Mouse (Mus musculus): ENCODE measurements around the gene Slc4a1ap. TPM values are rescaled to one million over a fixed set of nuclear protein-coding genes. Genes with fewer than 3 reads are reported as not detected.
"Not testable (repeated sequence)": the region's sequence is repeated elsewhere in the genome, so short reads cannot be mapped to it uniquely, and the experiment has no call there.

Slc4a1ap gene
- total and polyA plus RNA-seq, 3 experiments: 25.7 to 41.1 (median 27.9) TPM

- TF ChIP-seq ZKSCAN1 (IDR thresholded peaks at IDR 0.05; ENCODE audit: borderline replicate concordance, low read depth, low read length): no peak
- TF ChIP-seq IRF4 (IDR thresholded peaks at IDR 0.05; ENCODE audit: low read depth, low read length): no peak
- Histone ChIP-seq H3K27ac (ENCODE audit: insufficient read depth, low read depth) (no peak overlapping the region), H3K4me2 (ENCODE audit: insufficient read depth, low read depth, poor library complexity, severe bottlenecking) (no peak overlapping the region), H3K27me3 (replicated peaks) (no peaks in the 10 kb centered on the region), H3K4me3 (replicated peaks in 1 of 3; ENCODE audit: low read depth in 2 of 3, low read length in 2 of 3, poor library complexity in 1 of 3) (no peak overlapping the region), H3K9ac (ENCODE audit: insufficient read depth, low read depth) (no peak overlapping the region), H3K36me3 (replicated peaks in 1 of 2; ENCODE audit: control insufficient read depth in 1 of 2, insufficient read depth in 1 of 2, low read length in 1 of 2) (peaks cover 38 to 73% of the 10 kb centered on the region in 2 experiments), H3K79me2 (replicated peaks; ENCODE audit: control insufficient read depth, extremely low read depth, insufficient read depth, poor library complexity, severe bottlenecking) (peaks cover 6% of the 10 kb centered on the region), H3K4me1 (ENCODE audit: control insufficient read depth in 1 of 2, insufficient read depth in 2 of 2) (peaks cover 0 to 14% of the 10 kb centered on the region in 2 experiments; a peak in 3 of 4 replicates), H3K9me3 (replicated peaks; ENCODE audit: low read length) (no peaks in the 10 kb centered on the region)
- no peak for DNase-seq (ENCODE audit: extremely low read depth)
- in situ Hi-C loops (cut with MboI; ENCODE audit: low pct_ligation_motif_present, low pct_unique_long_range_greater_than_20kb, low sequenced_read_pairs) (no loop called here), dilution Hi-C loops (cut with MboI; ENCODE audit: extremely low pct_ligation_motif_present, extremely low pct_unique_long_range_greater_than_20kb, low sequenced_read_pairs) (no loop called here)
Observed at GRCm38 (mm10) chr5:31520556-31520955, 6.2 kb upstream of the Slc4a1ap start.

- in situ Hi-C loops (cut with MboI; ENCODE audit: low pct_ligation_motif_present, low pct_unique_long_range_greater_than_20kb, low sequenced_read_pairs) (no loop called here), dilution Hi-C loops (cut with MboI; ENCODE audit: extremely low pct_ligation_motif_present, extremely low pct_unique_long_range_greater_than_20kb, low sequenced_read_pairs) (no loop called here)
- Histone ChIP-seq H3K4me2 (ENCODE audit: insufficient read depth, low read depth, poor library complexity, severe bottlenecking) (peak overlapping the region; percentile 99), H3K27me3 (replicated peaks) (no peaks in the 10 kb centered on the region), H3K36me3 (replicated peaks in 1 of 2; ENCODE audit: control insufficient read depth in 1 of 2, insufficient read depth in 1 of 2, low read length in 1 of 2) (peaks cover 28 to 48% of the 10 kb centered on the region in 2 experiments), H3K9ac (ENCODE audit: insufficient read depth, low read depth) (peak overlapping the region; percentile 92), H3K4me3 (replicated peaks in 1 of 3; ENCODE audit: low read depth in 2 of 3, low read length in 2 of 3, poor library complexity in 1 of 3) (peak overlapping the region; percentile 77 to 99 (median 99)), H3K9me3 (replicated peaks; ENCODE audit: low read length) (no peaks in the 10 kb centered on the region), H3K27ac (ENCODE audit: insufficient read depth, low read depth) (no peak overlapping the region), H3K79me2 (replicated peaks; ENCODE audit: control insufficient read depth, extremely low read depth, insufficient read depth, poor library complexity, severe bottlenecking) (peaks cover 28% of the 10 kb centered on the region), H3K4me1 (ENCODE audit: control insufficient read depth in 1 of 2, insufficient read depth in 2 of 2) (peaks cover 7 to 33% of the 10 kb centered on the region in 2 experiments; a peak in 3 of 4 replicates)
- TF ChIP-seq IRF4 (IDR thresholded peaks at IDR 0.05; ENCODE audit: low read depth, low read length) (no peak), JUN (IDR thresholded peaks at IDR 0.05; ENCODE audit: insufficient read depth, low read depth, low read length) (no peak), ZNF384 (IDR thresholded peaks at IDR 0.05; ENCODE audit: low read depth, low read length) (no peak)
- no peak for DNase-seq (ENCODE audit: extremely low read depth)
Observed at GRCm38 (mm10) chr5:31527117-31527680, 404 bp downstream of the Slc4a1ap start.

GRCm38 (mm10) chr5:31527707-31528106 is 912 bp downstream of the Slc4a1ap start, which contains the start of gene Supt7l:
TSS of gene Supt7l (minus strand) at chr5:31527807.
- peaks cover 28% of the 10 kb centered on the region for H3K79me2 ChIP-seq (replicated peaks; ENCODE audit: control insufficient read depth, extremely low read depth, insufficient read depth, poor library complexity, severe bottlenecking)
- peak within 1 kb of the TSS; percentile 99 for H3K4me2 ChIP-seq (ENCODE audit: insufficient read depth, low read depth, poor library complexity, severe bottlenecking)
- H3K9ac ChIP-seq (ENCODE audit: insufficient read depth, low read depth): peak within 1 kb of the TSS; percentile 92
- H3K9me3 ChIP-seq (replicated peaks; ENCODE audit: low read length); in situ Hi-C loops (cut with MboI; ENCODE audit: low pct_ligation_motif_present, low pct_unique_long_range_greater_than_20kb, low sequenced_read_pairs); DNase-seq (ENCODE audit: extremely low read depth); H3K27me3 ChIP-seq (replicated peaks); H3K27ac ChIP-seq (ENCODE audit: insufficient read depth, low read depth); dilution Hi-C loops (cut with MboI; ENCODE audit: extremely low pct_ligation_motif_present, extremely low pct_unique_long_range_greater_than_20kb, low sequenced_read_pairs): not testable (repeated sequence)
- H3K4me3 ChIP-seq (replicated peaks in 1 of 3; ENCODE audit: low read depth in 2 of 3, low read length in 2 of 3, poor library complexity in 1 of 3): peak within 1 kb of the TSS; percentile 77 to 99 (median 99)
- H3K36me3 ChIP-seq (replicated peaks in 1 of 2; ENCODE audit: control insufficient read depth in 1 of 2, insufficient read depth in 1 of 2, low read length in 1 of 2): peaks cover 29 to 48% of the 10 kb centered on the region in 2 experiments
- H3K4me1 ChIP-seq (ENCODE audit: control insufficient read depth in 1 of 2, insufficient read depth in 2 of 2): peaks cover 7 to 33% of the 10 kb centered on the region in 2 experiments; a peak in 3 of 4 replicates

- DNase-seq (ENCODE audit: extremely low read depth): peak; percentile 31
- H3K27me3 ChIP-seq (replicated peaks): no peaks in the 10 kb centered on the region
- H3K4me3 ChIP-seq (replicated peaks in 1 of 3; ENCODE audit: low read depth in 2 of 3, low read length in 2 of 3, poor library complexity in 1 of 3): no peak overlapping the region
- no peaks in the 10 kb centered on the region for H3K9me3 ChIP-seq (replicated peaks; ENCODE audit: low read length)
- H3K79me2 ChIP-seq (replicated peaks; ENCODE audit: control insufficient read depth, extremely low read depth, insufficient read depth, poor library complexity, severe bottlenecking): peaks cover 28% of the 10 kb centered on the region
- in situ Hi-C loops (cut with MboI; ENCODE audit: low pct_ligation_motif_present, low pct_unique_long_range_greater_than_20kb, low sequenced_read_pairs) (no loop called here), dilution Hi-C loops (cut with MboI; ENCODE audit: extremely low pct_ligation_motif_present, extremely low pct_unique_long_range_greater_than_20kb, low sequenced_read_pairs) (no loop called here)
- H3K27ac ChIP-seq (ENCODE audit: insufficient read depth, low read depth): no peak overlapping the region
- TF ChIP-seq ELF1 (IDR thresholded peaks at IDR 0.05; ENCODE audit: low read depth, low read length): no peak
- TF ChIP-seq MXI1 (IDR thresholded peaks at IDR 0.05; ENCODE audit: low read depth, low read length): peak; percentile 34; the same call in 1 of the 2 replicates
- peak; percentile 89 for TF ChIP-seq MYC (IDR thresholded peaks at IDR 0.05; ENCODE audit: low read depth, low read length)
- TF ChIP-seq MAX (IDR thresholded peaks at IDR 0.05; ENCODE audit: low read length): peak; percentile 62
- TF ChIP-seq ZC3H11A (IDR thresholded peaks at IDR 0.05; ENCODE audit: low read depth, low read length): no peak
- peak in 1 of 2 experiments; percentile 42; a peak in 2 of 4 replicates for TF ChIP-seq CTCF (conservative IDR thresholded peaks at IDR 0.05 in 1 of 2, IDR thresholded peaks at IDR 0.05 in 1 of 2; ENCODE audit: low read depth in 2 of 2, low read length in 2 of 2)
- peaks cover 7 to 33% of the 10 kb centered on the region in 2 experiments; a peak in 3 of 4 replicates for H3K4me1 ChIP-seq (ENCODE audit: control insufficient read depth in 1 of 2, insufficient read depth in 2 of 2)
- H3K4me2 ChIP-seq (ENCODE audit: insufficient read depth, low read depth, poor library complexity, severe bottlenecking): no peak overlapping the region
- no peak overlapping the region; the same call in 1 of the 2 replicates for H3K9ac ChIP-seq (ENCODE audit: insufficient read depth, low read depth)
- peaks cover 34 to 52% of the 10 kb centered on the region in 2 experiments for H3K36me3 ChIP-seq (replicated peaks in 1 of 2; ENCODE audit: control insufficient read depth in 1 of 2, insufficient read depth in 1 of 2, low read length in 1 of 2)
Observed at GRCm38 (mm10) chr5:31528560-31528959, 1.8 kb downstream of the Slc4a1ap start.
